Mouse (Mus musculus): ENCODE measurements around the gene Ceacam16. TPM values are rescaled to one million over a fixed set of nuclear protein-coding genes. Genes with fewer than 3 reads are reported as not detected.
A peak's percentile ranks its signal among the peaks of the same experiment; 100 is the strongest.

Ceacam16 gene
- total RNA-seq, 2 experiments from 2014 or later = not detected

- DNase-seq = no peak
Observed at GRCm38 (mm10) chr7:19842885-19843504, 18.1 kb downstream of the Ceacam16 start.

GRCm38 (mm10) chr7:19841686-19842413 lies 19.2 kb downstream of the Ceacam16 start:
- no peak for DNase-seq

DNA sequence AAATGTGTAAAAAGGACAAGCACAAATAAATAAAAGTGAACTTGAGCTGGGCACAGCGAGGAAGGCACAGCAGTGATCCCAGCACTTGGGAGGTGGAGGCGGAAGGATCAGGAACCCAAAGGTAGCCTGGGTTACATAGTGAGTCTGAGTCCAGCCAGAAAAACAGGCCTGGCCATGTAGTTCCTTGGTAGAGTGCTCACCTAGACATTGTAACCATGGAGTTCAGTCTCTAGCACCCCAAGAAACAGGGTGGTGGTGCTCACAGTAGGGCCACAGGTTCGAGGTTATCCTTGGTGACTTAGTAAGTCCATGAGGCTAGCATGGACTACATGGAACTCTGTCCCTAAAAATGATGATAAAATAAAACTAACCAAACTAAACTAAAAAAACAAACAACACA lies 20.2 kb downstream of the Ceacam16 start:
- no peak for DNase-seq

- DNase-seq = no peak
Observed at GRCm38 (mm10) chr7:19840371-19840770, 20.7 kb downstream of the Ceacam16 start.

- no peak for DNase-seq
Observed at GRCm38 (mm10) chr7:19836843-19837242, 24.3 kb downstream of the Ceacam16 start.

- DNase-seq = no peak
Observed at GRCm38 (mm10) chr7:19834055-19834454, 27.0 kb downstream of the Ceacam16 start.

DNA sequence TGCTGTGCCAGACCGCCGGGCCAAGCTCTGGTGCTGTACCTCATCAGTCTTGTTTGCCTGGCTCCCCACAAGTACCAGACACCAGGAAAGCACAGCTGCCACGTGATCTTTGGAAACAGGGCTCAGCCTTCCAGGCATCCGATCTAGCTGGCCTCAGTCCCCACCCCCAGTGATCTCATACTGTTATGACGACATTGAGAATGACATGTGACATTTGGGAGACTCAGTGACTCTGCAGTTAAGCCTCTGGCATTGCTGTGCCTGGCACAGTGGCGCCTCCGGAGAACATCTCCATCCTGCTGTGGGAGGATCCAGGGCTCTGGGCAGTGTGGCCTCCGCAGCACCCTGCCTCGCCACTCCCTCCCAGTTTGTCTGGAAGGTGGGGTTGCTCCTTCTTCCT lies 29.3 kb downstream of the Ceacam16 start:
- no peak for DNase-seq

GRCm38 (mm10) chr7:19830682-19831156 lies 30.4 kb downstream of the Ceacam16 start:
- DNase-seq = no peak

- no peak for DNase-seq
Observed at GRCm38 (mm10) chr7:19829694-19830093, 31.4 kb downstream of the Ceacam16 start.

GRCm38 (mm10) chr7:19826756-19827155 lies 34.3 kb downstream of the Ceacam16 start:
- DNase-seq = no peak

DNA sequence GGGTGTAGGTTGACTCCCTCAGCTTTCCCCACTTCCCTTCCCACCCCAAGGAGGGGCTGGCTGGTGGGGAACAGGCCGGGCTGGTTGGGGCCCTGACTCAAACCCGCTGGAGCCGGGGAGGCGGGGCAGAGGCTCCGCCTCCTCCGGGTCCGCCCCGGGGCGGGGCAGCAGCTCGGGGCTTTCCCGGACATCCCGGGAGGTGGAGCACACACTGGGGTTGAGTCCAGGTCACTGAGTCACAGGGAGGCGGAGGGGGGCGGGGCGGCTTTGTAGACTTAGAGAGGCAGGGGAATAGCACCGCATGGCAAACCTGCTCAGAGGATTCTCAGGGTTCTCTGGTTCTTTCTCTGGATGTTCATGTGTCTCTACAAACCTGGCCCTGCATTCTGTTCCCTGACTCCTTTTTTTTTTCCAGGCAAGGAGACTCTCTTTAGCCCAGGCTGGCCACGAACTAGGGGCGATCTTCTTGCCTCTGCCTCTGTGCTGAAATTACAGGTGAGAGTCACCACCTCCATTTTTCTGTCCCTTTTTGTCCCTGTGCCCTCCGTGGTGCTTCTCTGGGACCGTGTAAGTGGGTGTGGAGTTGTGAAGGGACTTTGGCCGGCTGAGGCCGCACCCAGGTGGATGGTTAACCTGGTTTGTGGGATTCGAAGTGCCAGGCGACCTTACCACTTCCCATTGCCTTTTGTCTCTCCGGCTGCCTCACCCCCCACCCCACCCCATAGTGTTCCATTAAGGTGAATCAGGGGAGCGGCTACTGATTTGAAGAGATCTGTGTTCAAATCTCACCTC lies 36.7 kb downstream of the Ceacam16 start:
- no peak for DNase-seq

DNA sequence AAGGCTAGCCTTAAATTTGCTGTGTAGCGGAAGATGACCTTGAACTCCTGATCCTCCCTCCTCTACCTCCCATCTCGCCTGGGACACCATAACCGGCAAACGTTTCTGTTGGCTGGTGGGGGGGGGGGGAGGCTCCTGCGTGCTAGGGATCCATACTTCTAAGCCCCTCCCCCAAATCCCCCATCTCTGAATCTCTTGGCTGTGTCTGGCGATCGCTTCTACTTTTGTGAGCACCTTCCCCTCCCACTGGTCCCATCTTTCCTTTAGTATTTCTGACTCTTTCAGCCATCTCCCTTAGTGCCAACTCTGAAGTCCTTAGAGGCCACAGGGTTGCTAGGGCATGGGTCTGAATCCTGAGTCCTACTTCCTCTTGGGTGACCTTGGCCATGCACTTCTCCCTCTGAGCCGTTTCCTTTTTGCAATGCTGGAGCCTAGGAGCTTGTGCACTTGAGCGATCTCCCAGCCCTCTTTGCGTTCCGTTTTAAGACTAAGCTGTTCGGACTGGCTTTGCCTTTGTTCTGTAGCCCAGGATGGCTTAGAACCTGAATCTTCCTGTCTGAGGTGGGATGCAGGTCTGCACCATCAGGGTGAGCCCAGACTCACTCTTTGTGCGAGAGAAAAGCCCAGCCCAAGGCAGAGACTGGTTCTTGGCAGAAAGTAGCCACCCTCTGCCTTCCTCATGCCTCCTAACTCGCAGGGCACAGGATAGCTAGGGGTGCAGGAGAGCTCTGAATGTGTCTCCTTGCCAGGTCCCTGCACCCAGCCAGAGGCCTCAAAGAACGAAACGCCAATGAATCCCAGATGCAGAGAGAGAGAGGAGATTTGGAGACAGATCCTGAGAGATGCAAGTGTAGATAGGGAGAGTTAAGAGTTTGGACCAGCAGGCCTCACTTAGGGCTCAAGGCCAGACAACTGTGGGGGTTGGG lies 37.6 kb downstream of the Ceacam16 start:
- no peak for DNase-seq

DNA sequence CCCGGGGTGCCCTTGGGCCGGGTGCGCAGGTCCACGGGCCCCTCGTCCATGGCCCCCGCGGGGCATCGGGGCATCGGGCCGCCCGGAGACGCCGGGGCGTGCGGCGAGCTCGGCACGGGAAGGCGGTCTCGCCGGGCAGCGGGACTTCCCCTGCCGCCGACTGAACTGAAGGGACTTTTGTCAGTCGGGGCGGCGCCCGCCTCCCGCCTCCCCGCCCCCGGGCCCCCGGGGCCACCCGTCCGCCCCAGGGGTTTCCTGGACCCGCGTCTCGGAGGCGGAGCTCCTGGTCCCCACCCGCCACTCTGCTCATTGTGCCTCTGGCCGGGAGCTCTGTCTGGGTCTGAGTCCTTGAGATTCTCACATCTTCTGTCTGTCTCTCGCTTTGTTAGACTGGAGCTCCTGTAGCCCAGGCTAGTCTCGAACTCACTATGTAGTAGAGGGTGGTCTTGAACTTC lies 38.5 kb downstream of the Ceacam16 start, which contains the start of gene Bcl3:
Gene Bcl3, minus strand, starts transcription at position 167 of the 455 bp plus-strand sequence.
- no peak for DNase-seq

- DNase-seq = no peak
Observed at GRCm38 (mm10) chr7:19822193-19822592, 38.9 kb downstream of the Ceacam16 start.

- DNase-seq = no peak
Observed at GRCm38 (mm10) chr7:19821633-19822032, 39.5 kb downstream of the Ceacam16 start.

DNA sequence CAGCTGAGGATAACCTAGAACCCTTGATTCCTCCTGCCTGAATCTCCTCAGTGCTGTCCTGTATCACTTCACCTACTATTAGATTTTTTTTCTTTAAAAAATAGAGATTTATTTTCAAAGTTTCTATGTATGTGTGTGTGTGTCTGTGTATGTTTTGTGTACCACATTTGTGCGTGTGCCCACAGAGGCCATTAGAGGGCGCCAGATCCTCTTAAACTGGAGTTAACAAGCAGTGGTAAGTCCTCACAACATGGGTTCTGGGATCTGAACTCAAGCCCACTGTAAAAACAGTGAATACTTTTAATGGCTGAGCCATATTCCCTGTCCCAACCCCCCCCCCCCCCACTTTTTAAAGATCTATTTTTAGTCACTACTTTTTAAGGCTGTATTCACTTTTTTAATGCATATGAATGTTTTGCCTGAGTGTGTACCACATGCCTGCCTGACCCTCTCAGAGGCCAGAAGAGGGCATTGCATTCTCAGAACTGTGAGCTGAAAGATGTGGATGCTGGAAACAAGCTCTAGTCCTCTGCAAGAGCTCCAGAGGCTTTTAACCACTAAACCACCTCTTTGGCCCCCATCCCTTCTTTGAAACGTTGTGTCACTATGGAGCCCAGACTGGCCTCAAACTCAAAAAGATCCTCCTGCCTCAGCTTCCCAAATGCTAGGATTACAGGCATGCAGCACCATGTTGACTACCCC lies 40.6 kb downstream of the Ceacam16 start:
- no peak for DNase-seq

GRCm38 (mm10) chr7:19818875-19819274 lies 42.2 kb downstream of the Ceacam16 start:
- no peak for DNase-seq

- no peak for DNase-seq
Observed at GRCm38 (mm10) chr7:19818440-19818839, 42.7 kb downstream of the Ceacam16 start.

DNA sequence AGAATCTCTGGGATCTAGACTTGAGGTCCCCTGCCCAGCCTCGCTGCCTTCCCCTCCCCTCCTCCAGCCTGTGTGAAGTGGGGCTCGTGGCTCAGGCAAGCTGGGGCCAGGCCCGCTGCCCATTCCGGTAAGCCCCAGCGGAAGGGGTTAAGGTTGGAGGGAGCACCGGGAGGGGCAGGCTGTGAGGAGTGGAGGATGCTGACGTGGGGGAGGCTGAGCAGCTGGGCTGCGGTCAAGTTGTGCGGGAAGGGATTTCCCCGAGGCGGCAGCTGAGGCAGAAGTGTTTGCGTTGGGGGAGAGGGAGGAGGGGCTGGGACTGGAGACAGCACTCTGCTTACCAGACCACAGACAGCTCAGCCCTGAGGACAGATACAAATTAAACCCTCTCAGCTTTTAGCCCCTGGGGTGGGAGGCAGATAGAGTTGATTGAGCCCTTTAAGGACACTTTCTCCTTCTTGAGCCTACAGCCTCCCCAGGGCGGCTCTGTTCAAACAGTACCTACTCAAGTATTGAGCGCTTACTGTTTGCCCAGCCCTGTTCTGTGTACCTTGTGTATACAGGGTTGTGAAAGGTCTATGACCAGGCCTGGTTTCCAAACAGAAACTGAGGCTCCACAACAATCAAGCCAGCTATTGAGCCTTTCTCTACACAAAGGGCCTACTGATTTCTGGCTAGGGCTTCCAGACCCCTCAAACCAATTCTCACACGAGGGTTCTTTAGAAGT lies 43.6 kb downstream of the Ceacam16 start:
- DNase-seq = no peak

DNA sequence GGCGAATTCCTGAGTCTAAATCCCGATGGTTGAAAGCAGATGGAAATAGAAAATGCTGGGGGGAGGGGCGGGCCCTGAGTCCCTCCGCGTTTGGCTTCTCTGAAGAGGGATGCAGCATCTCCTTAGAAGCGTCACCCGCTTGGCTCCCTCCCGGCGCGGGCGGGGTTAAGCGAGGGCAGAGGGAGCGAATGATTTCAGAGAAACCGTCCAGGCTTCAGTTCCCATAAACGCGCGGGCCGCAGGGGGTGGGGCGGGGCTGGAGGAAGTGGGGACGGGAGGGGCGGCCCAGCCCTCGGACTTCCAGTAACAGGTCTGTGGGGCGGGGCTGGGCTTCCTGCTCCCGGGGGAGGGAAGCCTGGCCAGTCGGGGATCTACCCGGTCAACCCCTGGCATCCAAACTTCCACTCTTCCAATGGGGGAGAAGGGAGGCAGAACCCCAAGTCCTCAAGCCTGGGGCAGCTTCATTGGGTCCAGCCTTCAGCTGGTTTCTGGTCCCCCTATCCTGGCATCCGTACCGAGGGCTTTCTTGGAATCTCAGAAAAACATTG lies 44.8 kb downstream of the Ceacam16 start:
- DNase-seq = peak in 1 of 2 experiments; percentile 14

All from layer of hippocampus, postnatal 36 days (tissue).